Mouse (Mus musculus) cerebellum, postnatal 4 days (tissue): Measurements from ENCODE around the gene Kptn.

Experiments used
- DNase-seq, 2 experiments: peaks; one replicate each; pipeline ENCODE4 v3.0.0; 2022; ENCODE audit warnings: low spot score in 2 of 2, mixed read lengths in 1 of 2

Gene Kptn

DNA sequence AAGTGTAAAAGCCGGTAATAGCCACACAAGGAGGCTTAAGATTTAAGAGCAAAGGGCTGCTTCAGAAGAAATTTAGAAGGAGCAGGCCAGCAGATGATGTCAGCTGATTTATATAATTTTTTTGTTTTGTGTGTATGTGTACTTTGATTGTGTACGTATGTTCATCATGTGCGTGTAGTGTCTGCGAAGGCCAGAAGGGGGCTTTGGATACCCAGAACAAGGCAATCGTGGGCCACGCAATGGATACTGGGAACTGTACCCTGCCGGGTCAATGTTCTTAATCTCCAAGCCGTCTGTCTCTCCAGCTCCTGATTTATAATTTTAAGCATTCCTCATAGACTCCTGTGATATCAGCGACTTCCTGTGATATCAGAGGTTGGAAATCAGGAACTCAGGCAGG is 41.6 kb downstream of the Kptn start:
- no peak for DNase-seq

DNA sequence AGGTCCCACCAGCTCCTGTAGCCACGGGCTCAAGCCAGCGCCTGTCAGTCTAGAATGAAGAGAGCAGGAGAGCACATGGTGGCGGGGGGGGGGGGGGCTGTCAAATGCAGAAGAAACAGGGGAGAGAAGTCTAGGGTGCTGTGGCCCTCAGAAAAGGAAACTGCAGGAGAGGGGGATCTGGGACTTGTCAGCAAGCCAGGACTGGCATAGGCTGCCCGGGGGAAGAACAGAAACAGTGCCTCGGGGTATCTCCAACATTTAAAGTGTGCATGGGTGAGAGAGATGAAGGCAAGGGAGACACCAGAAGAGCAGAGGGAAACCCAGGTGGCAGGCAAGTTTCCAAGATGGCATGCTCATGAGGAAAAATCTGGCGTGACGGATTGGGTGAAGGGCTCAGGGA is 42.3 kb downstream of the Kptn start:
- DNase-seq = no peak

DNA sequence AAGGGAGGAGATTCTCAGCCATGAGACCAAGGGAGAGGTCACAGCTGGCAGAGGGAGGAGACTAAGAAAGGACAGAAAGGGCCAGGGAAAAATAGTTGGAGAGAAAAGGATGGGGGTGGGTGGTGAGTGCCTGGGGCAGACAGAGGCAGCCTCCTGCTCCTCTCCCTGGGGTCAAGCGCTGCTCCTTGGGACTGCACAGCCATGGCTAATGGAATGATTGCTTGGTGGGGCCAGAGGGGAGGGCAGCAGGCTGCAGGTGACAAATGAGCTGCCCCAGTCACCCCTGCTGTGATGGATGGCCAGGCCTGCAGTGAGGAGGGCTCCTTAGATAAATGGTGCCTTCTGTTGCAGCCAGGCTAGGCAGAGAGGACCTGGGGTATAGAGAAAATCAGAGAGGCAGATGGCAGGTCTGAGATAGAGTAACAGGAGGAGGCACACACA is 52.5 kb downstream of the Kptn start:
- no peak for DNase-seq

DNA sequence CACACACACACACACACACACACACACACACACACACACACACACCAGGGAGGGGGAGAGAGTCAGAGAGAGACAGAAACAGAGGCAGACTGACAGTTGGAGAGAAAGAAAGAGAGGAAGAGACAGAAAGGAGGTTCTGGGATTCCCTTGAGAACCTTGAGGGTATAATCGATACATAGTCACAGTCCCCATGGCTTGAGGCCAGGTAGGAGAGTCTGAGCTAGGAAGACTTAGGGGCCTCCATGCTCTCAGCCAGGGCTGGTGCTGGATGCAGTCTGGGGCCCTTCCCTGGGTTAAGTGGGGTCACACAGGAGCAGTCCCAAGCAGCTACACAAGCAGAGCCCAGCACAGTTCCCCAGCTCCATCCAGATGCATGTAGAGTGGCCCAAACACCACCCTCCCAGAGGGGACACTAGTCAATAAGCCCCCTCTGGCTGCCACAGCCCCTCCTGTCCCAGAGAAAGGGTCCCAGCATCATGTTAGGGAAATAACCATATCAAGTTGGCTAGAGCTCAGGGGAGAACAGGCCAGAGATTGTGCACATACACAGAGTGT is 53.0 kb downstream of the Kptn start:
- DNase-seq = no peak

DNA sequence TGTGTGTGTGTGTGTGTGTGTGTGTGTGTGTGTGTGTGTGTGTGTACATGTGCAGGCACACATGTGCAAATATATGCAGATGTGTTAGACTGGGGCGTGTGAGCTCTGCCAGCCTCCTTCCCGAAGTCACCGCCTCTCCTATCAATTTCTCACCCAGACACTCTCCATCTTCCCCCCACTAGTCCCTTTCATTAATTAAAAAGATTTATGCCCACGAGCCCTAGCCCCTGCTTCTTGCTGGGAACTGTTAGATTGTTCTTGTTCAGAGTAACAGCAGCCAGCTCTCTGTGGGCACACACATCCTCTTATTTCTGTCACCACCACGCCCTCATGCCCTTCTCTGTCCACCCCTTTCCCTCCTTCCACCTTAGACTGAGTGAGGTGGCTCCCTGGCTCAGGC is 53.5 kb downstream of the Kptn start:
- DNase-seq = no peak

DNA sequence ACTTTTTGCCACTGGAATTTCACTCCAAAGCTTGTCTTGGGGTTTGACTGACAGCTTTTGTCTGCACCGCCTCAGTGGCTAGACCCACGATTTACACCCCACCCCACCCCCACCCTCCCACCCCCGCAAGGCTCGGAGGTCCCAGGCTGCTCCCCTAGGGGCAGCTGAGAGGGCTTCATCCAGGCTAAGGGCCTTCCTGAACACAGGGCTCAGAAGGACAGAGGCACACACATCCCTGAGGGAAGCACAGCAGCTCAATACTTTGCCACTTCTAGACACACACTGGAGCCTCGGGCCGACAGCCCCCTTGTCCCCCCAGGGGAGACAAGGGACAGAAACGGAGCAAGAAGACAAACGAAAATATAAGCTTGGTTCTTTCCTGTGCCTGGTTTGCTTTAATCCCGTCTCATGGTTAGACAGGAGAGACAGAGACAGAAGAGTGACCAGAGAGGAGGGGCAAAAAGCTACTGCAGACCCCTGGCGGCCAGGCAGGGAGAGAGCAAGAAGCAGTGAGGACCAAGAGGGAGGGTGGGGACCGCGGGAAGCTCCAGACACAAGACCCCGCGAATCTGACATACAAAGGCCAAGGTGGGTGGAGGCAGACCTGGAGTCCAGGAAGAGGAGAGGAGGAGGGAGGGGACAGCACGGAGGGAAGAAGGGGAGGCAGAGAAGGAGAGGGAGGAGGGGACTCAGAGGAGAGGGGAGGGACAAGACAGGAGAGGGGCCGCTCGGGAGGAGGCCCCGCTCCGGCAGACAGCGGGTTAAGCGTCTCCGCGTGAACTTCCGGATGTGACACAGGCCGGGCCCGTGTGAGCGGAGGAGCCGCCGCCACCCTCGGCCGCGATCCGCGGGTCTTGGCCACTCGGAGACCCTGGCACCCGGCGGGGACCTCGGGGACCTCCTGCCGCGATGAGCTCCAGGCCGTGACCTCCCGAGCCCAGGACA is 55.2 kb downstream of the Kptn start, which contains the start of gene Meis3:
TSS of gene Meis3 (plus strand) at position 494 of the 945 bp plus-strand sequence.
- DNase-seq = peak; percentile 33 to 69

DNA sequence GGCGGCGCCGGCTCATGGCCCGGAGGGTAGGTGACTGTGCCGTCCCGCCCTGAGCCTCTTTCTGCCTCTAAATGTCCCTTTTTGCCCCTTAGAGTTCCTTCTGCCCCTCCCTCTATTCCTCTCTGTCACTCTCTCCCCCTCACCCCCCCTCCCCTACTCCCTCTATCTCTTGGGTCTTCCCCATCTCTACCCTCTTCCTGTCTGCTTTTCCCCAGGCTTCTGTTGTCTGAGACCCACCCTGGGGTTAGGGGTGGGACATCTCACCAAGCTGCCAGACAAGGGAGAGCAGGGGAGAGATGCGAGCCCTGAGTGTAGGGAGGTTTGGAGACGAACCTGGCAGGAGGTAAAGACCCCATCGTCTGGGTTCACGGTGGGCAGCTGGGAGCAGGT is 55.8 kb downstream of the Kptn start:
- no peak for DNase-seq
